Mouse (Mus musculus) cerebellum, adult 2 months (tissue): ENCODE measurements around the gene Hist1h3c.

Experiments
- CTCF ChIP-seq: fragments of 200-500 bp; IDR thresholded peaks from 2 replicates; pipeline ENCODE4 v1.5.1; 2011; ENCODE audit warnings: low read depth, mild to moderate bottlenecking, control low read depth, low read length, moderate library complexity, borderline replicate concordance; ENCODE audit not compliant: insufficient read depth
- POLR2A ChIP-seq: fragments of 200-500 bp; IDR thresholded peaks from 2 replicates; pipeline ENCODE4 v1.6.1; 2011; ENCODE audit warnings: low read length, control low read depth, borderline replicate concordance; ENCODE audit not compliant: insufficient read depth

- TF ChIP-seq CTCF (no peak), POLR2A (no peak)
These were observed 3.4 kb downstream of the Hist1h3c start for GRCm38 (mm10) chr13:23742007-23742406.
